Mouse (Mus musculus) embryo, embryonic 10.5 days (tissue): ENCODE results near the gene Slf2.

Experiments
- DNase-seq: peaks from one replicate; pipeline ENCODE4 v3.0.0-alpha.2; 2015; ENCODE audit warnings: low spot score

Gene Slf2

GRCm38 (mm10) chr19:45012636-45013035 lies 81.7 kb downstream of the Slf2 start:
- peak; percentile 76 for DNase-seq

- peak; percentile 36 for DNase-seq
Observed at GRCm38 (mm10) chr19:45013581-45014225, 82.8 kb downstream of the Slf2 start.

- peak; percentile 57 for DNase-seq
Observed at GRCm38 (mm10) chr19:45014335-45014971, 83.5 kb downstream of the Slf2 start, which contains the start of gene Lzts2. Gene Lzts2 (plus strand): TSS chr19:45014414.

- peak; percentile 62 for DNase-seq
Observed at GRCm38 (mm10) chr19:45014981-45015402, 84.0 kb downstream of the Slf2 start.

- peak; percentile 57 for DNase-seq
Observed at GRCm38 (mm10) chr19:45015518-45016281, 84.7 kb downstream of the Slf2 start.

- DNase-seq: peak; percentile 80
Observed at GRCm38 (mm10) chr19:45016341-45017215, 85.6 kb downstream of the Slf2 start.

GRCm38 (mm10) chr19:45017216-45017771 lies 86.3 kb downstream of the Slf2 start:
- DNase-seq: peak; percentile 91

- DNase-seq: peak; percentile 85
Observed at GRCm38 (mm10) chr19:45017909-45018308, 87.0 kb downstream of the Slf2 start.

- DNase-seq: peak; percentile 72
Observed at GRCm38 (mm10) chr19:45018351-45018831, 87.4 kb downstream of the Slf2 start.

- DNase-seq: no peak
Observed at GRCm38 (mm10) chr19:45020348-45020747, 89.4 kb downstream of the Slf2 start.

- no peak for DNase-seq
Observed at GRCm38 (mm10) chr19:45021362-45021761, 90.4 kb downstream of the Slf2 start.

- DNase-seq: no peak
Observed at GRCm38 (mm10) chr19:45023993-45024392, 93.0 kb downstream of the Slf2 start.

GRCm38 (mm10) chr19:45024775-45025174 lies 93.8 kb downstream of the Slf2 start:
- DNase-seq: no peak

- no peak for DNase-seq
Observed at GRCm38 (mm10) chr19:45025937-45026568, 95.1 kb downstream of the Slf2 start.

GRCm38 (mm10) chr19:45026958-45027670 lies 96.2 kb downstream of the Slf2 start:
- DNase-seq: no peak

GRCm38 (mm10) chr19:45027848-45028247 lies 96.9 kb downstream of the Slf2 start:
- DNase-seq: no peak

GRCm38 (mm10) chr19:45028746-45029145 lies 97.8 kb downstream of the Slf2 start:
- DNase-seq: no peak

GRCm38 (mm10) chr19:45029571-45029970 lies 98.6 kb downstream of the Slf2 start:
- DNase-seq: no peak

GRCm38 (mm10) chr19:45030111-45030510 lies 99.2 kb downstream of the Slf2 start:
- peak; percentile 76 for DNase-seq
